Comparison of ENCODE assay signal across 22 mouse cellular contexts in genomic region chr10:43365909-43366308, GRCm38 (mm10).
DNase-seq lines count a peak whose midpoint lies in the region; ATAC-seq lines count a peak whose summit lies in the region.
"Had no signal": no experiment of that assay in that cellular context is flagged by ENCODE, and none has a peak within 500 bp of the region (broad histone marks: within the 10 kb centered on the region; RNA-seq: fewer than 3 reads in every experiment).

No protein-coding gene starts in this region.

- H3K27me3 ChIP-seq in forebrain, embryonic 10.5 days (ENCODE audit: poor library complexity, severe bottlenecking), result no peaks in the 10 kb centered on the region
- no peaks in the 10 kb centered on the region for H3K27me3 ChIP-seq in forebrain, embryonic 16.5 days (replicated peaks; ENCODE audit: control insufficient read depth, insufficient read depth, low read length)
- no peaks in the 10 kb centered on the region for H3K27me3 ChIP-seq in hindbrain, embryonic 13.5 days
- no peaks in the 10 kb centered on the region for H3K27me3 ChIP-seq in hindbrain, embryonic 12.5 days
- H3K27me3 ChIP-seq in midbrain, embryonic 14.5 days (ENCODE audit: control insufficient read depth, insufficient read depth, low read length), result no peaks in the 10 kb centered on the region
- H3K27me3 ChIP-seq in midbrain, embryonic 16.5 days (ENCODE audit: control insufficient read depth, insufficient read depth, low read depth, low read length), result no peaks in the 10 kb centered on the region
- H3K27me3 ChIP-seq: embryonic facial prominence, embryonic 13.5 days; heart, embryonic 12.5 days had no signal

- no peak for DNase-seq in forebrain, embryonic 10.5 days (ENCODE audit: extremely low spot score, low spot score)
- no peak for DNase-seq in midbrain, embryonic 14.5 days
- DNase-seq in cerebellum, adult 11-12 months, result no peak
- DNase-seq: adrenal gland, adult 8-10 months; adrenal gland, postnatal 36 days; B cell, adult 2 months; cerebellum, adult 11 months; cerebellum, adult 9-10 months; cerebellum, postnatal 25 days; gastrocnemius, postnatal 10 days; heart, postnatal 36 days; kidney, adult 11 months had no signal

- WGBS in forebrain, embryonic 10.5 days, result 85% methylated on average over 4 of the region's 4 CpGs
- 82% methylated on average over 4 of the region's 4 CpGs for WGBS in forebrain, embryonic 16.5 days
- 87% methylated on average over 4 of the region's 4 CpGs for WGBS in hindbrain, embryonic 13.5 days
- 81% methylated on average over 4 of the region's 4 CpGs for WGBS in hindbrain, embryonic 12.5 days
- 78% methylated on average over 4 of the region's 4 CpGs for WGBS in midbrain, embryonic 14.5 days
- 82% methylated on average over 4 of the region's 4 CpGs for WGBS in midbrain, embryonic 16.5 days

- no peak overlapping the region for H3K4me3 ChIP-seq in forebrain, embryonic 10.5 days
- H3K4me3 ChIP-seq in forebrain, embryonic 16.5 days (replicated peaks; ENCODE audit: low read length), result no peak overlapping the region
- no peak overlapping the region for H3K4me3 ChIP-seq in hindbrain, embryonic 13.5 days
- H3K4me3 ChIP-seq in hindbrain, embryonic 12.5 days, result no peak overlapping the region
- no peak overlapping the region for H3K4me3 ChIP-seq in midbrain, embryonic 14.5 days (replicated peaks; ENCODE audit: low read depth, low read length)
- H3K4me3 ChIP-seq in midbrain, embryonic 16.5 days (ENCODE audit: low read depth, low read length), result no peak overlapping the region
- H3K4me3 ChIP-seq: embryonic facial prominence, embryonic 13.5 days; heart, embryonic 12.5 days had no signal

- H3K27ac ChIP-seq in forebrain, embryonic 10.5 days, result peak overlapping the region; percentile 51; the same call in 1 of the 2 replicates
- H3K27ac ChIP-seq in forebrain, embryonic 16.5 days (ENCODE audit: low read length), result no peak overlapping the region
- peak overlapping the region; percentile 48; the same call in 1 of the 2 replicates for H3K27ac ChIP-seq in hindbrain, embryonic 13.5 days
- no peak overlapping the region; the same call in 1 of the 2 replicates for H3K27ac ChIP-seq in hindbrain, embryonic 12.5 days
- H3K27ac ChIP-seq in midbrain, embryonic 14.5 days (replicated peaks; ENCODE audit: low read depth, low read length), result 0 out of 2 replicates have a peak overlapping the region, but pooled peaks have one; percentile 22
- H3K27ac ChIP-seq in midbrain, embryonic 16.5 days (ENCODE audit: low read length), result no peak overlapping the region
- H3K27ac ChIP-seq: embryonic facial prominence, embryonic 13.5 days had no signal

- no peak overlapping the region for H3K9ac ChIP-seq in forebrain, embryonic 16.5 days (replicated peaks; ENCODE audit: low read depth, low read length)
- 0 out of 2 replicates have a peak overlapping the region, but pooled peaks have one; percentile 35 for H3K9ac ChIP-seq in hindbrain, embryonic 13.5 days
- H3K9ac ChIP-seq in hindbrain, embryonic 12.5 days, result no peak overlapping the region
- no peak overlapping the region for H3K9ac ChIP-seq in midbrain, embryonic 14.5 days (replicated peaks; ENCODE audit: low read length)
- H3K9ac ChIP-seq in midbrain, embryonic 16.5 days (ENCODE audit: low read depth, low read length), result no peak overlapping the region
- H3K9ac ChIP-seq: embryonic facial prominence, embryonic 13.5 days; heart, embryonic 12.5 days had no signal

- H3K36me3 ChIP-seq in forebrain, embryonic 10.5 days (replicated peaks), result peaks cover 5% of the 10 kb centered on the region; the same call in 1 of the 2 replicates
- H3K36me3 ChIP-seq in forebrain, embryonic 16.5 days (ENCODE audit: control insufficient read depth, insufficient read depth), result no peaks in the 10 kb centered on the region
- no peaks in the 10 kb centered on the region for H3K36me3 ChIP-seq in hindbrain, embryonic 13.5 days
- H3K36me3 ChIP-seq in hindbrain, embryonic 12.5 days, result no peaks in the 10 kb centered on the region
- H3K36me3 ChIP-seq in midbrain, embryonic 14.5 days (ENCODE audit: control insufficient read depth, insufficient read depth, low read length), result no peaks in the 10 kb centered on the region
- H3K36me3 ChIP-seq in midbrain, embryonic 16.5 days (ENCODE audit: control insufficient read depth, insufficient read depth, low read length), result no peaks in the 10 kb centered on the region
- H3K36me3 ChIP-seq: embryonic facial prominence, embryonic 13.5 days; heart, embryonic 12.5 days had no signal

- peaks cover 16% of the 10 kb centered on the region for H3K4me1 ChIP-seq in forebrain, embryonic 10.5 days
- no peaks in the 10 kb centered on the region for H3K4me1 ChIP-seq in forebrain, embryonic 16.5 days (replicated peaks; ENCODE audit: control insufficient read depth, insufficient read depth, low read length)
- peaks cover 21% of the 10 kb centered on the region for H3K4me1 ChIP-seq in hindbrain, embryonic 13.5 days (replicated peaks)
- H3K4me1 ChIP-seq in hindbrain, embryonic 12.5 days, result peaks cover 11% of the 10 kb centered on the region
- H3K4me1 ChIP-seq in midbrain, embryonic 14.5 days (ENCODE audit: control insufficient read depth, insufficient read depth, low read length), result no peaks in the 10 kb centered on the region; the same call in 1 of the 2 replicates
- H3K4me1 ChIP-seq in midbrain, embryonic 16.5 days (ENCODE audit: control insufficient read depth, insufficient read depth, low read length), result peaks cover 5% of the 10 kb centered on the region; the same call in 1 of the 2 replicates
- H3K4me1 ChIP-seq: embryonic facial prominence, embryonic 13.5 days; heart, embryonic 12.5 days had no signal

- H3K4me2 ChIP-seq in forebrain, embryonic 16.5 days (ENCODE audit: low read length), result no peak overlapping the region
- H3K4me2 ChIP-seq in hindbrain, embryonic 13.5 days, result no peak overlapping the region
- no peak overlapping the region for H3K4me2 ChIP-seq in hindbrain, embryonic 12.5 days (replicated peaks)
- H3K4me2 ChIP-seq in midbrain, embryonic 14.5 days (ENCODE audit: low read length), result no peak overlapping the region
- no peak overlapping the region for H3K4me2 ChIP-seq in midbrain, embryonic 16.5 days (ENCODE audit: low read length)
- H3K4me2 ChIP-seq: embryonic facial prominence, embryonic 13.5 days; heart, embryonic 12.5 days had no signal

- H3K9me3 ChIP-seq in forebrain, embryonic 10.5 days, result no peaks in the 10 kb centered on the region
- no peaks in the 10 kb centered on the region for H3K9me3 ChIP-seq in forebrain, embryonic 16.5 days (ENCODE audit: control insufficient read depth, low read length)
- H3K9me3 ChIP-seq in hindbrain, embryonic 13.5 days, result no peaks in the 10 kb centered on the region
- no peaks in the 10 kb centered on the region for H3K9me3 ChIP-seq in hindbrain, embryonic 12.5 days (replicated peaks)
- H3K9me3 ChIP-seq in midbrain, embryonic 14.5 days (ENCODE audit: control insufficient read depth, low read length), result no peaks in the 10 kb centered on the region
- H3K9me3 ChIP-seq in midbrain, embryonic 16.5 days (replicated peaks; ENCODE audit: control insufficient read depth, low read length, poor library complexity, severe bottlenecking), result no peaks in the 10 kb centered on the region
- H3K9me3 ChIP-seq: embryonic facial prominence, embryonic 13.5 days; G1E; heart, embryonic 12.5 days had no signal

- ATAC-seq in forebrain, embryonic 16.5 days, result no peak
- ATAC-seq in hindbrain, embryonic 13.5 days (ENCODE audit: low FRiP score), result no peak
- no peak for ATAC-seq in hindbrain, embryonic 12.5 days (ENCODE audit: low FRiP score)
- no peak for ATAC-seq in midbrain, embryonic 14.5 days (ENCODE audit: low FRiP score, low TSS enrichment)
- ATAC-seq in midbrain, embryonic 16.5 days, result no peak
- ATAC-seq: CD4-positive, CD25-positive, alpha-beta regulatory T cell, adult 4 months; forebrain, embryonic 14.5 days; hindbrain, embryonic 16.5 days had no signal

Comparison
In these comparisons a context has a peak if more than half of its experiments do, and no peak if none do; other contexts are left out.
1. H3K27ac ChIP-seq: peak in forebrain, embryonic 10.5 days (single experiment), hindbrain, embryonic 13.5 days (single experiment) and midbrain, embryonic 14.5 days (single experiment); none in forebrain, embryonic 16.5 days (single experiment), hindbrain, embryonic 12.5 days (single experiment) and midbrain, embryonic 16.5 days (single experiment).